Mouse (Mus musculus): ENCODE results near the gene Scaper. TPM values are rescaled to one million over a fixed set of nuclear protein-coding genes. Genes with fewer than 3 reads are reported as not detected.

The Scaper gene
- polyA plus RNA-seq, 2 experiments, result 8.2 to 15.1 TPM

- Histone ChIP-seq H3K4me2 (replicated peaks; ENCODE audit: low read depth, low read length, severe bottlenecking) (no peak overlapping the region), H3K27me3 (ENCODE audit: control insufficient read depth, insufficient read depth, low read length) (no peaks in the 10 kb centered on the region), H3K9me3 (ENCODE audit: control insufficient read depth, low read length) (no peaks in the 10 kb centered on the region), H3K4me1 (ENCODE audit: control insufficient read depth, insufficient read depth, low read length) (no peaks in the 10 kb centered on the region), H3K27ac (replicated peaks; ENCODE audit: low read depth, low read length) (no peak overlapping the region), H3K4me3 (replicated peaks; ENCODE audit: low read length) (no peak overlapping the region), H3K36me3 (ENCODE audit: control insufficient read depth, insufficient read depth, low read length) (no peaks in the 10 kb centered on the region), H3K9ac (ENCODE audit: low read depth, low read length, severe bottlenecking) (no peak overlapping the region)
- 63% methylated on average over 1 of the region's 1 CpGs for WGBS
- DNase-seq (ENCODE audit: low spot score), result no peak
- no peak for TF ChIP-seq POLR2A (IDR thresholded peaks at IDR 0.05; ENCODE audit: borderline replicate concordance, extremely low read depth, insufficient read depth, insufficient read length)
- ATAC-seq (ENCODE audit: low FRiP score, low read depth), result no peak
Measured at GRCm38 (mm10) chr9:55695307-55695706, 242.6 kb downstream of the Scaper start.

GRCm38 (mm10) chr9:55677099-55677498, 260.8 kb downstream of the Scaper start:
- TF ChIP-seq POLR2A (IDR thresholded peaks at IDR 0.05; ENCODE audit: borderline replicate concordance, extremely low read depth, insufficient read depth, insufficient read length), result no peak
- no peaks in the 10 kb centered on the region for H3K36me3 ChIP-seq (ENCODE audit: control insufficient read depth, insufficient read depth, low read length)
- H3K27ac ChIP-seq (replicated peaks; ENCODE audit: low read depth, low read length), result no peak overlapping the region
- no peak overlapping the region for H3K4me2 ChIP-seq (replicated peaks; ENCODE audit: low read depth, low read length, severe bottlenecking)
- no peaks in the 10 kb centered on the region for H3K27me3 ChIP-seq (ENCODE audit: control insufficient read depth, insufficient read depth, low read length)
- no peak for ATAC-seq (ENCODE audit: low FRiP score, low read depth)
- no peak overlapping the region for H3K9ac ChIP-seq (ENCODE audit: low read depth, low read length, severe bottlenecking)
- DNase-seq (ENCODE audit: low spot score), result no peak
- no peaks in the 10 kb centered on the region for H3K4me1 ChIP-seq (ENCODE audit: control insufficient read depth, insufficient read depth, low read length)
- no peaks in the 10 kb centered on the region for H3K9me3 ChIP-seq (ENCODE audit: control insufficient read depth, low read length)
- no peak overlapping the region for H3K4me3 ChIP-seq (replicated peaks; ENCODE audit: low read length)

GRCm38 (mm10) chr9:55646444-55646843, 291.5 kb downstream of the Scaper start:
- no peak overlapping the region for H3K9ac ChIP-seq (ENCODE audit: low read depth, low read length, severe bottlenecking)
- DNase-seq (ENCODE audit: low spot score) (no peak), ATAC-seq (ENCODE audit: low FRiP score, low read depth) (no peak)
- H3K9me3 ChIP-seq (ENCODE audit: control insufficient read depth, low read length), result no peaks in the 10 kb centered on the region
- WGBS, result 31% methylated on average over 2 of the region's 2 CpGs
- H3K4me1 ChIP-seq (ENCODE audit: control insufficient read depth, insufficient read depth, low read length), result no peaks in the 10 kb centered on the region
- no peaks in the 10 kb centered on the region for H3K27me3 ChIP-seq (ENCODE audit: control insufficient read depth, insufficient read depth, low read length)
- H3K27ac ChIP-seq (replicated peaks; ENCODE audit: low read depth, low read length), result no peak overlapping the region
- H3K36me3 ChIP-seq (ENCODE audit: control insufficient read depth, insufficient read depth, low read length), result no peaks in the 10 kb centered on the region
- TF ChIP-seq POLR2A (IDR thresholded peaks at IDR 0.05; ENCODE audit: borderline replicate concordance, extremely low read depth, insufficient read depth, insufficient read length), result no peak
- no peak overlapping the region for H3K4me2 ChIP-seq (replicated peaks; ENCODE audit: low read depth, low read length, severe bottlenecking)
- H3K4me3 ChIP-seq (replicated peaks; ENCODE audit: low read length), result no peak overlapping the region

GRCm38 (mm10) chr9:55626990-55627389, 310.9 kb downstream of the Scaper start:
- H3K4me1 ChIP-seq (ENCODE audit: control insufficient read depth, insufficient read depth, low read length), result no peaks in the 10 kb centered on the region
- no peaks in the 10 kb centered on the region for H3K36me3 ChIP-seq (ENCODE audit: control insufficient read depth, insufficient read depth, low read length)
- no peak overlapping the region for H3K27ac ChIP-seq (replicated peaks; ENCODE audit: low read depth, low read length)
- ATAC-seq (ENCODE audit: low FRiP score, low read depth) (no peak), DNase-seq (ENCODE audit: low spot score) (no peak)
- H3K4me3 ChIP-seq (replicated peaks; ENCODE audit: low read length), result no peak overlapping the region
- H3K9me3 ChIP-seq (ENCODE audit: control insufficient read depth, low read length), result no peaks in the 10 kb centered on the region
- 78% methylated on average over 5 of the region's 5 CpGs for WGBS
- H3K4me2 ChIP-seq (replicated peaks; ENCODE audit: low read depth, low read length, severe bottlenecking), result no peak overlapping the region
- TF ChIP-seq POLR2A (IDR thresholded peaks at IDR 0.05; ENCODE audit: borderline replicate concordance, extremely low read depth, insufficient read depth, insufficient read length), result no peak
- no peak overlapping the region for H3K9ac ChIP-seq (ENCODE audit: low read depth, low read length, severe bottlenecking)
- no peaks in the 10 kb centered on the region for H3K27me3 ChIP-seq (ENCODE audit: control insufficient read depth, insufficient read depth, low read length)

- Histone ChIP-seq H3K4me3 (replicated peaks; ENCODE audit: low read length) (no peak overlapping the region), H3K36me3 (ENCODE audit: control insufficient read depth, insufficient read depth, low read length) (no peaks in the 10 kb centered on the region), H3K27me3 (ENCODE audit: control insufficient read depth, insufficient read depth, low read length) (no peaks in the 10 kb centered on the region), H3K4me1 (ENCODE audit: control insufficient read depth, insufficient read depth, low read length) (no peaks in the 10 kb centered on the region), H3K9me3 (ENCODE audit: control insufficient read depth, low read length) (no peaks in the 10 kb centered on the region), H3K4me2 (replicated peaks; ENCODE audit: low read depth, low read length, severe bottlenecking) (no peak overlapping the region), H3K9ac (ENCODE audit: low read depth, low read length, severe bottlenecking) (no peak overlapping the region), H3K27ac (replicated peaks; ENCODE audit: low read depth, low read length) (no peak overlapping the region)
- ATAC-seq (ENCODE audit: low FRiP score, low read depth), result no peak
- no peak for DNase-seq (ENCODE audit: low spot score)
- TF ChIP-seq POLR2A (IDR thresholded peaks at IDR 0.05; ENCODE audit: borderline replicate concordance, extremely low read depth, insufficient read depth, insufficient read length), result no peak
- WGBS, result 82% methylated on average over 3 of the region's 3 CpGs
Measured at GRCm38 (mm10) chr9:55614711-55615110, 323.2 kb downstream of the Scaper start.

- ATAC-seq (ENCODE audit: low FRiP score, low read depth) (no peak), DNase-seq (ENCODE audit: low spot score) (no peak)
- no peaks in the 10 kb centered on the region for H3K27me3 ChIP-seq (ENCODE audit: control insufficient read depth, insufficient read depth, low read length)
- no peak overlapping the region for H3K9ac ChIP-seq (ENCODE audit: low read depth, low read length, severe bottlenecking)
- H3K27ac ChIP-seq (replicated peaks; ENCODE audit: low read depth, low read length), result no peak overlapping the region
- no peak overlapping the region for H3K4me2 ChIP-seq (replicated peaks; ENCODE audit: low read depth, low read length, severe bottlenecking)
- 37% methylated on average over 4 of the region's 4 CpGs for WGBS
- H3K4me1 ChIP-seq (ENCODE audit: control insufficient read depth, insufficient read depth, low read length), result 0 out of 2 replicates have a peak, but pooled peaks cover 3% of the 10 kb centered on the region
- no peaks in the 10 kb centered on the region for H3K36me3 ChIP-seq (ENCODE audit: control insufficient read depth, insufficient read depth, low read length)
- no peak overlapping the region for H3K4me3 ChIP-seq (replicated peaks; ENCODE audit: low read length)
- no peak for TF ChIP-seq POLR2A (IDR thresholded peaks at IDR 0.05; ENCODE audit: borderline replicate concordance, extremely low read depth, insufficient read depth, insufficient read length)
- no peaks in the 10 kb centered on the region for H3K9me3 ChIP-seq (ENCODE audit: control insufficient read depth, low read length)
Measured at GRCm38 (mm10) chr9:55609751-55610150, 328.2 kb downstream of the Scaper start.

All from limb, embryonic 14.5 days (tissue).